Mouse (Mus musculus): ENCODE measurements around the gene Limd2. TPM values are rescaled to one million over a fixed set of nuclear protein-coding genes. Genes with fewer than 3 reads are reported as not detected.
A peak's percentile ranks its signal among the peaks of the same experiment; 100 is the strongest.

The Limd2 gene
- total and polyA plus RNA-seq, 2 experiments from 2014 or later = 8.2 to 40.4 TPM

- no peak for DNase-seq (ENCODE audit: low spot score)
- peaks cover 4% of the 10 kb centered on the region for H3K4me1 ChIP-seq (ENCODE audit: control insufficient read depth, insufficient read depth)
- H3K9me3 ChIP-seq (replicated peaks; ENCODE audit: control insufficient read depth, low read length) = no peaks in the 10 kb centered on the region
- H3K4me3 ChIP-seq (ENCODE audit: low read depth, low read length) = peak overlapping the region; percentile 73
- peak overlapping the region; percentile 78 for H3K27ac ChIP-seq (ENCODE audit: low read depth)
- H3K9ac ChIP-seq (replicated peaks; ENCODE audit: low read depth, low read length) = peak overlapping the region; percentile 69
- peak overlapping the region; percentile 76 for H3K4me2 ChIP-seq (ENCODE audit: low read depth, low read length)
- peak; percentile 39 for ATAC-seq (ENCODE audit: insufficient read depth, low read depth)
- TF ChIP-seq CTCF (IDR thresholded peaks at IDR 0.05; ENCODE audit: low read depth) (no peak), EP300 (IDR thresholded peaks at IDR 0.05; ENCODE audit: low read depth) (no peak)
- peaks cover 15% of the 10 kb centered on the region for H3K36me3 ChIP-seq (replicated peaks; ENCODE audit: control insufficient read depth, insufficient read depth, low read length)
- 10% methylated on average over 19 of the region's 19 CpGs for WGBS
- H3K27me3 ChIP-seq (ENCODE audit: control insufficient read depth, insufficient read depth, low read length) = no peaks in the 10 kb centered on the region
Observed at GRCm38 (mm10) chr11:106192657-106193370, 32.2 kb upstream of the Limd2 start.

GRCm38 (mm10) chr11:106192241-106192640 is 31.6 kb upstream of the Limd2 start:
- Histone ChIP-seq H3K27ac (ENCODE audit: low read depth) (no peak overlapping the region), H3K9me3 (replicated peaks; ENCODE audit: control insufficient read depth, low read length) (no peaks in the 10 kb centered on the region), H3K36me3 (replicated peaks; ENCODE audit: control insufficient read depth, insufficient read depth, low read length) (peaks cover 9% of the 10 kb centered on the region), H3K4me2 (ENCODE audit: low read depth, low read length) (peak overlapping the region; percentile 76; the same call in 1 of the 2 replicates), H3K27me3 (ENCODE audit: control insufficient read depth, insufficient read depth, low read length) (no peaks in the 10 kb centered on the region), H3K4me3 (ENCODE audit: low read depth, low read length) (no peak overlapping the region), H3K4me1 (ENCODE audit: control insufficient read depth, insufficient read depth) (peaks cover 4% of the 10 kb centered on the region), H3K9ac (replicated peaks; ENCODE audit: low read depth, low read length) (no peak overlapping the region)
- DNase-seq (ENCODE audit: low spot score) (no peak), ATAC-seq (ENCODE audit: insufficient read depth, low read depth) (no peak)
- 53% methylated on average over 5 of the region's 5 CpGs for WGBS
- no peak for TF ChIP-seq CTCF (IDR thresholded peaks at IDR 0.05; ENCODE audit: low read depth)

- TF ChIP-seq CTCF (IDR thresholded peaks at IDR 0.05; ENCODE audit: low read depth) (no peak), EP300 (IDR thresholded peaks at IDR 0.05; ENCODE audit: low read depth) (no peak)
- Histone ChIP-seq H3K27me3 (ENCODE audit: control insufficient read depth, insufficient read depth, low read length) (no peaks in the 10 kb centered on the region), H3K36me3 (replicated peaks; ENCODE audit: control insufficient read depth, insufficient read depth, low read length) (peaks cover 5% of the 10 kb centered on the region; the same call in 1 of the 2 replicates), H3K27ac (ENCODE audit: low read depth) (no peak overlapping the region), H3K9ac (replicated peaks; ENCODE audit: low read depth, low read length) (no peak overlapping the region), H3K4me1 (ENCODE audit: control insufficient read depth, insufficient read depth) (peaks cover 4% of the 10 kb centered on the region), H3K4me3 (ENCODE audit: low read depth, low read length) (no peak overlapping the region), H3K9me3 (replicated peaks; ENCODE audit: control insufficient read depth, low read length) (no peaks in the 10 kb centered on the region), H3K4me2 (ENCODE audit: low read depth, low read length) (no peak overlapping the region)
- 91% methylated on average over 3 of the region's 3 CpGs for WGBS
- DNase-seq (ENCODE audit: low spot score) (no peak), ATAC-seq (ENCODE audit: insufficient read depth, low read depth) (no peak)
Observed at GRCm38 (mm10) chr11:106191716-106192115, 31.1 kb upstream of the Limd2 start.

- no peak overlapping the region for H3K4me3 ChIP-seq (ENCODE audit: low read depth, low read length)
- peaks cover 12% of the 10 kb centered on the region for H3K36me3 ChIP-seq (replicated peaks; ENCODE audit: control insufficient read depth, insufficient read depth, low read length)
- H3K4me1 ChIP-seq (ENCODE audit: control insufficient read depth, insufficient read depth) = peaks cover under 1% of the 10 kb centered on the region; the same call in 1 of the 2 replicates
- no peak overlapping the region for H3K27ac ChIP-seq (ENCODE audit: low read depth)
- TF ChIP-seq CTCF (IDR thresholded peaks at IDR 0.05; ENCODE audit: low read depth) = no peak
- no peak for TF ChIP-seq EP300 (IDR thresholded peaks at IDR 0.05; ENCODE audit: low read depth)
- H3K27me3 ChIP-seq (ENCODE audit: control insufficient read depth, insufficient read depth, low read length) = no peaks in the 10 kb centered on the region
- no peak overlapping the region for H3K9ac ChIP-seq (replicated peaks; ENCODE audit: low read depth, low read length)
- no peaks in the 10 kb centered on the region for H3K9me3 ChIP-seq (replicated peaks; ENCODE audit: control insufficient read depth, low read length)
- DNase-seq (ENCODE audit: low spot score) (no peak), ATAC-seq (ENCODE audit: insufficient read depth, low read depth) (no peak)
- WGBS = 90% methylated on average over 4 of the region's 4 CpGs
- no peak overlapping the region for H3K4me2 ChIP-seq (ENCODE audit: low read depth, low read length)
Observed at GRCm38 (mm10) chr11:106187326-106187725, 26.7 kb upstream of the Limd2 start.

GRCm38 (mm10) chr11:106180449-106180801 is 19.8 kb upstream of the Limd2 start:
- no peak for ATAC-seq (ENCODE audit: insufficient read depth, low read depth)
- DNase-seq (ENCODE audit: low spot score) = no peak
- no peaks in the 10 kb centered on the region for H3K4me1 ChIP-seq (ENCODE audit: control insufficient read depth, insufficient read depth)
- H3K27me3 ChIP-seq (ENCODE audit: control insufficient read depth, insufficient read depth, low read length) = no peaks in the 10 kb centered on the region
- no peak overlapping the region for H3K27ac ChIP-seq (ENCODE audit: low read depth)
- no peak overlapping the region for H3K4me2 ChIP-seq (ENCODE audit: low read depth, low read length)
- no peak overlapping the region for H3K4me3 ChIP-seq (ENCODE audit: low read depth, low read length)
- H3K9me3 ChIP-seq (replicated peaks; ENCODE audit: control insufficient read depth, low read length) = no peaks in the 10 kb centered on the region
- H3K9ac ChIP-seq (replicated peaks; ENCODE audit: low read depth, low read length) = no peak overlapping the region
- H3K36me3 ChIP-seq (replicated peaks; ENCODE audit: control insufficient read depth, insufficient read depth, low read length) = 0 out of 2 replicates have a peak, but pooled peaks cover 5% of the 10 kb centered on the region
- 90% methylated on average over 2 of the region's 2 CpGs for WGBS
- TF ChIP-seq CTCF (IDR thresholded peaks at IDR 0.05; ENCODE audit: low read depth) (no peak), EP300 (IDR thresholded peaks at IDR 0.05; ENCODE audit: low read depth) (no peak)
